Mouse (Mus musculus) hindbrain, embryonic 11.5 days (tissue): ENCODE results near the gene Galnt11. TPM values are rescaled to one million over a fixed set of nuclear protein-coding genes. Genes with fewer than 3 reads are reported as not detected.
A peak's percentile ranks its signal among the peaks of the same experiment; 100 is the strongest.
"Not testable (repeated sequence)": the region's sequence is repeated elsewhere in the genome, so short reads cannot be mapped to it uniquely, and the experiment has no call there.

Source experiments
- ATAC-seq: fragments of 200-750 bp; cut with Nextera tagmentation; 2 replicates; pipeline ENCODE4 v1.8.0; 2017; ENCODE audit warnings: mild to moderate bottlenecking, moderate TSS enrichment, moderate library complexity; ENCODE audit not compliant: low FRiP score
- DNase-seq: peaks from one replicate; pipeline ENCODE4 v3.0.0-alpha.2; 2015; ENCODE audit warnings: low spot score
- H3K27ac ChIP-seq: fragments of 300-500 bp; sonication (generic); 2 replicates; pipeline ENCODE4 v1.5.1; 2014; ENCODE audit warnings: mild to moderate bottlenecking, low read depth, low read length
- H3K27me3 ChIP-seq: fragments of 300-500 bp; sonication (generic); 2 replicates; pipeline ENCODE4 v1.6.1; 2014; ENCODE audit warnings: mild to moderate bottlenecking, low read length, moderate library complexity, mixed read lengths; ENCODE audit not compliant: control insufficient read depth, insufficient read depth
- H3K36me3 ChIP-seq: fragments of 300-500 bp; sonication (generic); 2 replicates; pipeline ENCODE4 v1.6.1; 2014; ENCODE audit warnings: mild to moderate bottlenecking, low read length, moderate library complexity, mixed read lengths; ENCODE audit not compliant: control insufficient read depth, insufficient read depth
- H3K4me1 ChIP-seq: fragments of 300-500 bp; sonication (generic); replicated peaks from 2 replicates; pipeline ENCODE4 v1.6.1; 2014; ENCODE audit warnings: low read length, mixed read lengths; ENCODE audit not compliant: control insufficient read depth, insufficient read depth
- H3K4me2 ChIP-seq: fragments of 300-500 bp; sonication (generic); replicated peaks from 2 replicates; pipeline ENCODE4 v1.6.1; 2014; ENCODE audit warnings: mild to moderate bottlenecking, low read depth, low read length
- H3K4me3 ChIP-seq: fragments of 300-500 bp; sonication (generic); 2 replicates; pipeline ENCODE4 v1.5.1; 2014; ENCODE audit warnings: low read depth, low read length
- H3K9ac ChIP-seq: fragments of 300-500 bp; sonication (generic); 2 replicates; pipeline ENCODE4 v1.6.1; 2014; ENCODE audit warnings: low read depth, low read length
- H3K9me3 ChIP-seq: fragments of 300-500 bp; sonication (generic); 2 replicates; pipeline ENCODE4 v1.6.1; 2016; ENCODE audit warnings: low read length; ENCODE audit not compliant: control insufficient read depth
- WGBS: fragments of 180-500 bp; shearing (Covaris S2); extraction: QIAGEN DNeasy Blood & Tissue Kit; methylation state at CpG from one replicate; pipeline ENCODE4 v1.1.7; 2014; 5-methylcytosine and 5-hydroxymethylcytosine counted together
- polyA plus RNA-seq: library from polyadenylated mRNA; unstranded; fragments of >200 nt; fragmentation: Nextera tagmentation; extraction: Ambion mirVana; gene quantifications from 2 replicates; pipeline ENCODE4 v1.2.1, GENCODE M21; 2014

Gene Galnt11
- polyA plus RNA-seq, 1 experiment from 2014 or later: 44.9 TPM

DNA sequence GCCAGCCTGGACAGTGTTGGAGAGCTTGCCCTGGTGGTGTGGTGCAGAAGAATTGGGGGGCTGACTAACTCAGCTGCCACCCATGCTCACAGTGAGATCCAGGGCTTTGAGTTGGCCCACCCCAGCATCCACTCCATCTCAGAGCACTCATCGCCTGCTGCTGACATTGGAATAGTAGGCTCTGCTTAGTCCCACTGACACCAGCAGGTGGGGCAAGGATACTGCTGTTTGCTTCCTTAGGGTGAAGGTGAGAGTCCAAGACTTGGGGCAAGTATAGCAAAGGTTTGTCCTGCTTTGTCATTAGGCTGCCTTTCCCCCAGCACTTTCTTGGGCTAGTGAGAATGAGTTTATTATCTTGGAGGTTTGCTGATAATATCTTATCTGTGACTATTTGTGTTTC is 32.9 kb upstream of the Galnt11 start:
- no peak overlapping the region for H3K9ac ChIP-seq
- H3K27ac ChIP-seq: no peak overlapping the region
- H3K36me3 ChIP-seq: no peaks in the 10 kb centered on the region
- 56% methylated on average over 1 of the region's 1 CpGs for WGBS
- H3K4me1 ChIP-seq: no peaks in the 10 kb centered on the region
- ATAC-seq: no peak
- H3K27me3 ChIP-seq: no peaks in the 10 kb centered on the region
- no peak overlapping the region for H3K4me2 ChIP-seq
- DNase-seq: peak; percentile 6
- no peaks in the 10 kb centered on the region for H3K9me3 ChIP-seq
- H3K4me3 ChIP-seq: no peak overlapping the region

DNA sequence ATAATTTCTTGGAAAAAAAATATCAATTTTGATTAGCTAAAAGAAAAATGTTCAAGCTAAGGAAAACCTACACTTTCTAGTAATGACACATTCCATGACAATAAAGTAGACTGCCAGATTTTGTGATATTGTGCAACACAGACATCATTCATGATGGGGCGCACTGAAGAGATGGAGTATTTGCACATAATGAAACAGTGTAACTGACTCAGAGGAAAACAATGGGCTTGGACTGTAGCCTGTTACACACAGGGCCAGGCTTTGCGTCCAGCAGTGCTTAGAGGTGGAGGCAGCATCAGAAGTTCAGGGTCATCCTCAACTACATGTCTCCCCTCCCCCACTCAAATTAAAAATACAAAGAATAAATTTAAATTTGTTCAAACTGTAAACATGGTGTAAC is 31.2 kb upstream of the Galnt11 start:
- DNase-seq: no peak
- Histone ChIP-seq H3K36me3 (no peaks in the 10 kb centered on the region), H3K4me1 (no peaks in the 10 kb centered on the region), H3K4me3 (no peak overlapping the region), H3K27ac (no peak overlapping the region), H3K27me3 (no peaks in the 10 kb centered on the region), H3K9me3 (no peaks in the 10 kb centered on the region), H3K9ac (no peak overlapping the region), H3K4me2 (no peak overlapping the region)
- 90% methylated on average over 2 of the region's 2 CpGs for WGBS
- ATAC-seq: no peak

DNA sequence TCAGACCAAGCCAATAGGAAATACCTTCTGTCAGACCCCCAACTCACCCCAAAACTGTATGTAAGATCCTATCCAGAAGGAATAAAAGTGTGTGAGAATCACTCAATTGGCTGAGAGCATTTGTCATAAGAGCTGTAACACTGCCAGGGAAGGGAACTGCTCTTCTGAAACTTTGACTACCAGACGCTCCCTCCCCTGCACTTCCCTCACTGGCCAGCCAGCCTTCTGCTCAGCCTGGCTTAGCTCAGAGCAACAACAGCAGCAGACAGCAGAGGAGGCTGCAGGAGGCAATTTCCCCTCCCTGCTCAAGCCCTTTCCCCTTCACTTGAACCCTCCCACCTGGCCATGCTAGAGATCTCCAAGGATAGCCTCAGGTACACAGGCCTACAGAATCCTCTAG is 9.8 kb upstream of the Galnt11 start:
- DNase-seq (no peak), ATAC-seq (no peak)
- Histone ChIP-seq H3K4me1 (no peaks in the 10 kb centered on the region), H3K9me3 (no peaks in the 10 kb centered on the region), H3K4me3 (no peak overlapping the region), H3K27ac (no peak overlapping the region), H3K36me3 (no peaks in the 10 kb centered on the region), H3K4me2 (no peak overlapping the region), H3K9ac (no peak overlapping the region), H3K27me3 (no peaks in the 10 kb centered on the region)
- 69% methylated on average over 1 of the region's 1 CpGs for WGBS

DNA sequence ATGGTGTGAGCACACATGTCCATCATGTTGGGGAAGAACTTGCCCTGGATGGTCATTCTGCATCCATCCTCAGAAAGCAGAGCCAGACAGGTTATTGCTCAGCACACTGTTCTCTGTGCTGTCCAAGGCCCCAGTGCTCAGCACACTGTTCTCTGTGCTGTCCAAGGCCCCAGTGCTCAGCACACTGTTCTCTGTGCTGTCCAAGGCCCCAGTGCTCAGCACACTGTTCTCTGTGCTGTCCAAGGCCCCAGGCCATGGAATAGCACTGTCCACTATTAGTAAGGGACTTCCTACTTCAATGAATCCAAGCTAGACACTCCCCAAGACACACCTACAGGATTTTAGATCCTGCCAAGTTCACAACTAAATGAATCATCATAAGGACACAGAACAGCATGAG is 8.5 kb upstream of the Galnt11 start:
- H3K9ac ChIP-seq, H3K4me1 ChIP-seq, DNase-seq, H3K27me3 ChIP-seq, H3K4me3 ChIP-seq, H3K4me2 ChIP-seq, H3K36me3 ChIP-seq, ATAC-seq, H3K27ac ChIP-seq, H3K9me3 ChIP-seq: not testable (repeated sequence)

DNA sequence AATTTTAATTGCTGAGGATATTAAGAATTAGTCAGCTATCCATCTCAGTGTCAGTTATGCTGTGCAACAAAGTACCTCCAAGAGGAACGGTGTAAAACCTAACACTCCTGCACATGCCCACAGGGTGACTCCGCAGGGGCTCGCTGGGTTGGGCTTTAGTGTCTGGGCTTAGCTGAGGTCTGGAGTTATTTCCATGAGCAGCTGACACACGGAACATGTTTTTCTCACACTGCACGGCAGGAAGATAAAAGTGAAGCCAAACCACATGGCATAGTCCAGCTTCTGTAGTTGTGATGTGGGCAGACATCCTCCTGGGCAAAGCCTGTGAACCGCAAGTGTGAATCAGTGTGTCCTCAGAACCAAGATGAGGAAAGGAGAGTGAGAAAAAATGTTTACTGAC is 6.7 kb upstream of the Galnt11 start:
- Histone ChIP-seq H3K4me1 (no peaks in the 10 kb centered on the region), H3K9me3 (no peaks in the 10 kb centered on the region), H3K27ac (no peak overlapping the region), H3K4me2 (no peak overlapping the region), H3K9ac (no peak overlapping the region), H3K27me3 (no peaks in the 10 kb centered on the region), H3K4me3 (no peak overlapping the region), H3K36me3 (no peaks in the 10 kb centered on the region)
- 92% methylated on average over 6 of the region's 6 CpGs for WGBS
- no peak for ATAC-seq
- DNase-seq: no peak

DNA sequence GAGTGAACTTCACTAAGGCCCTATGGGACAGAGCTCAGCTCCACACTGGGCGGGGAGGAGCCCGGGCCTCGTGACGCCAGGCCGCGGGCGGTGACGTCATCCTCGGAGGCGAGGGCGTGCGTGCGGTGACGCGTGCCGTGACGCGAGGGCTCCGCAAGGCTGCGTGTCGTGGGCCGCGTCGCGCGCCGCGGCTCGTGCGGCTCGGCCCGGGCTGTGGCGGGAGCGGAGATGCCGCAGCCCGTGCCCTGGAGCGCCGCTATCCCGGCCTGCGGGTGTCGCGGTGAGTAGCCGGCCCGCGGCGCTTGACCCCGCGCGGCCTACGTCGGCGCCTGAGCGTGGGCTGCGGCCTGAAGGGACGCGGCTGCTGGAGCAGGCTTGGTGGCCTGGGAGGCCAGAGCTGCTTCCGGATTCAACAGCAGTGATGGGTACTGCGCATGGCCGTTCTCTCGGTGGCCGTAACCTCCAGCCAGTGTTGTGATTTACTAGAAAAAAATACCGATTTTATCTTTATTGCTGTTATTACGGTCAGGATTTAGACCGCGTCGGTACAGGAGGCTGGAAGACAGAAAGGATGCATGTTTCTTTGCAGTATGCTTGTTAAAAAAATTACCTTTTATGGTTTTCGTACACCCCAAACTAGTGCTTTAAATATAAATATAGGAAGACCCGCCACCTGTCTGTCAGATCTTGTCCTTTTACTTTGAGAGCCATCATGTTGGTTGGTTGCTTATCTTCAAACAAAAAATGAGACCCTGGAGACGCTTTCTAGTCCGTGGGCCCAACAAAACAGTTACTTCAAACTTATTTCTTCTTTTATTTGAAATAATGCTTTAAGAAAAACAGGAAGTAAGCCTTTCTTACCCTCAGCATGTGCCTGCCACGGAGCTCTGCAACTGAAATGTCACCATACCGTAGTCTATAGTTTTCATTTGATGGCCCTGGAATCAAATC is 1.3 kb downstream of the Galnt11 start, which contains the start of gene E130116L18Rik:
TSS of gene E130116L18Rik (minus strand) at position 402 of the 951 bp plus-strand sequence.
- Histone ChIP-seq H3K9me3 (no peaks in the 10 kb centered on the region), H3K27ac (peak within 1 kb of the TSS; percentile 69; the same call in 1 of the 2 replicates), H3K4me3 (peak within 1 kb of the TSS; percentile 60), H3K4me2 (peak within 1 kb of the TSS; percentile 55), H3K4me1 (no peaks in the 10 kb centered on the region), H3K36me3 (no peaks in the 10 kb centered on the region), H3K9ac (peak within 1 kb of the TSS; percentile 74), H3K27me3 (no peaks in the 10 kb centered on the region)
- 7% methylated on average over 60 of the region's 72 CpGs for WGBS
- DNase-seq (peak; percentile 93), ATAC-seq (peak; percentile 97)

DNA sequence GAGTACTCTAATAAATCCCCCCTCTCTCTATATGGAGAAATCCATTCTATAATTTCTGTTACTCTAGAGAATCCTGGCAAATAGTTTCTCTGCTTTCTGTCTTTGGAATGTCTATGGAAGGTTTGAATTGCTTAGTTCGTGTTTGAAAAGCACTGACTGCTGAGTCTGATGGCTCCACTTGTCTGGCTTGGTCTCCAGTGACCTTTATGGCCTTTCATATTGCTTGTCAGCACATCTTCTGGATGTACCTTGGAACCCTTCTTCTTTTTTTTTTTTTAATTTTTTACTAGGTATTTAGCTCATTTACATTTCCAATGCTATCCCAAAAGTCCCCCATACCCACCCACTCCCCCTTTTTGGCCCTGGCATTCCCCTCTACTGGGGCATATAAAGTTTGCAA is 2.7 kb downstream of the Galnt11 start:
- not testable (repeated sequence) for H3K4me3 ChIP-seq, H3K27me3 ChIP-seq, H3K9me3 ChIP-seq, H3K36me3 ChIP-seq, H3K9ac ChIP-seq, H3K4me1 ChIP-seq, H3K27ac ChIP-seq, DNase-seq, H3K4me2 ChIP-seq, ATAC-seq
- WGBS: 100% methylated on average over 1 of the region's 1 CpGs

DNA sequence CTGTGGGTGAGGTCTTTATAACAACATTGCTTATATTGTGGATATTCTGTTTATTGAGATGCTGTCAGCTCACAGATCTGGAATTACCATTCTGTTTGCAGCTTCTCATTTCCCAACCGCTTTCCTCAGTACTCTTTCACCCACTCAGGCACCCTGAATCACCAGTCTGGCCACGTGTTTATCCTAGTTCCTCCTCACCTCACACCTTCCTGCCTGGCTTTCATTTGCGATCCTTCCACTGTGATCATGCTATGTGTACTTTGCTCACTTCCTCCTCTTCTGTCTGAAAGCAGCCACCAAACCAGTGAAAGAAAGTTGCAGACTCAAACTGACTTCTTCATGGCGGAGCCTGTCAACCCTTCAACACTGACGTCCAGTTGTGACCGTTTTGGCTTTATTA is 21.4 kb downstream of the Galnt11 start:
- 93% methylated on average over 6 of the region's 6 CpGs for whole genome bisulfite sequencing
- Histone ChIP-seq H3K4me1 (no peaks in the 10 kb centered on the region), H3K4me2 (no peak overlapping the region), H3K27ac (no peak overlapping the region), H3K4me3 (no peak overlapping the region), H3K27me3 (no peaks in the 10 kb centered on the region), H3K9me3 (no peaks in the 10 kb centered on the region), H3K36me3 (no peaks in the 10 kb centered on the region), H3K9ac (no peak overlapping the region)
- ATAC-seq (no peak), DNase-seq (no peak)
